Mouse (Mus musculus): ENCODE data around the gene Kdm4c.

DNA sequence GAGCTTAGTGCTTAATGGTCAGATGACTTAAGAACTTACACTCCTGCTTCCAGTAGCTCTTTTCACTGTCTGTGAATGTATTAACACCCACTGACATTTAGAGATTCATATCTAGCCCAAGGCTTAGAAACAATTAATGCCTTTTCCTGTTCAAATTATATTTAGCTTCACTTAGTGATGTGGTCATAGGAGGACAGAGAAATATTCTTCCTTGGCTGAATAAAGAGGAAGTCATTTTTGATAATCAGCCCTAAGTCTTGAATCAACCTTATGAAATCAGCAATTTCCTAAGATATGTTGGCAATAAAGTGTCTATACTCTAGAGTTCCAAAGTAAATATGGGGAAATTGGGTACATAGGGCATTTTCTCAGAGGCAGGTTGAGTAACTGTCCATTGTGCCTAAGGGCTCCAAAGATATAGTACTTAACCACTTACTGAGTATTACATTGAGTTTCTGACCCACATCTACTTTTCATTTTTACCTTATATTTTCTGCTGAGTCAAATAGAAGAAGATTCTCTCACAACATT is 41.0 kb upstream of the Kdm4c start:
- TF ChIP-seq CTCF (IDR thresholded peaks at IDR 0.05; ENCODE audit: insufficient read depth, low read depth, low read length) (no peak), POLR2A (IDR thresholded peaks at IDR 0.05; ENCODE audit: insufficient read depth, low read depth, low read length) (no peak)

Data from olfactory bulb, adult 2 months (tissue).